8 mouse cellular contexts compared by ENCODE assay signal in the genomic region with DNA sequence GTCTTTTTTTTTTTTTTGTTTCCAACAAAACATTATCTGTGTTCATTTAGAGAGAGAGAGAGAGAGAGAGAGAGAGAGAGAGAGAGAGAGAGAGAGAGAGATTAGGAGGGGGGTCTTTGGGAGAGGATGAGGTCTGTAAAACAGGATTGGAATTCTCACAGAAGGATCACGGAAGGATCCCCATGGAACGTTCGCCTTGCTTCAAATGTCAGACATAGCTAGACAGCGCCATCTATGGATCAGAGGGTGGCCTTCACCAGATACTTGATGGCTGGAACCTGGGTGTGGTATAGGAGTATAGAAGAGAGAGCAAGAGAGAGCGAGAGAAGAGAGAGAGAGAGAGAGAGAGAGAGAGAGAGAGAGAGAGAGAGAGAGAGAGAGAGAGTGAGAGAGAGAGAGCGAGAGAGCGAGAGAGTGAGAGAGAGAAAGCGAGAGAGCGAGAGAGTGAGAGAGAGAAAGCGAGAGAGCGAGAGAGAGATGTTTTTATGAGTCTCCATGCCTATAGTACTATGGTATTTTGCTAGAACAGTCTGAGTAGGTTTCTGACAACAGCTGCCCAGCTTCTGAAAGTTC. TPM values are rescaled to one million over a fixed set of nuclear protein-coding genes. Genes with fewer than 3 reads are reported as not detected.
A peak's percentile ranks its signal among the peaks of the same experiment; 100 is the strongest.
DNase-seq lines count a peak whose midpoint lies in the region; ATAC-seq and TF ChIP-seq lines count a peak whose summit lies in the region.

No protein-coding gene starts in this region.

- no peaks in the 10 kb centered on the region for H3K79me2 ChIP-seq in C2C12 (ENCODE audit: control insufficient read depth, insufficient read depth)

- peak; percentile 62 for DNase-seq in Muller cell, postnatal 12 days (ENCODE audit: inconsistent ontology term)
- peak; percentile 66 to 80 for DNase-seq in cerebellum, postnatal 36 days
- DNase-seq in kidney, postnatal 25 days, result peak; percentile 58 to 79
- peak; percentile 73 for DNase-seq in liver, postnatal 0 days
- DNase-seq in ovary, adult 18-20 months (ENCODE audit: low spot score), result no peak

- peaks cover 26% of the 10 kb centered on the region for H3K27me3 ChIP-seq in C2C12 (ENCODE audit: control insufficient read depth, insufficient read depth, insufficient read length)
- H3K27me3 ChIP-seq in heart, embryonic 13.5 days (replicated peaks), result 0 out of 2 replicates have a peak, but pooled peaks cover 3% of the 10 kb centered on the region
- no peaks in the 10 kb centered on the region for H3K27me3 ChIP-seq in liver, postnatal 0 days (ENCODE audit: insufficient read depth, low read length)
- H3K27me3 ChIP-seq in neural tube, embryonic 14.5 days (ENCODE audit: control insufficient read depth, insufficient read depth, low read length), result no peaks in the 10 kb centered on the region

- 0 out of 2 replicates have a peak overlapping the region, but pooled peaks have one; percentile 1 for H3K9ac ChIP-seq in heart, embryonic 13.5 days
- no peak overlapping the region for H3K9ac ChIP-seq in liver, postnatal 0 days (replicated peaks)
- no peak overlapping the region for H3K9ac ChIP-seq in neural tube, embryonic 14.5 days (replicated peaks; ENCODE audit: low read depth, low read length)

- no peaks in the 10 kb centered on the region for H3K36me3 ChIP-seq in C2C12 (ENCODE audit: control insufficient read depth, insufficient read depth)
- H3K36me3 ChIP-seq in heart, embryonic 13.5 days, result no peaks in the 10 kb centered on the region
- no peaks in the 10 kb centered on the region for H3K36me3 ChIP-seq in liver, postnatal 0 days (replicated peaks; ENCODE audit: insufficient read depth, low read length)
- no peaks in the 10 kb centered on the region for H3K36me3 ChIP-seq in neural tube, embryonic 14.5 days (ENCODE audit: control insufficient read depth, insufficient read depth, low read length)

- H3K4me1 ChIP-seq in heart, embryonic 13.5 days, result peaks cover 13% of the 10 kb centered on the region
- H3K4me1 ChIP-seq in liver, postnatal 0 days (ENCODE audit: insufficient read depth), result no peaks in the 10 kb centered on the region; the same call in 1 of the 2 replicates
- no peaks in the 10 kb centered on the region for H3K4me1 ChIP-seq in neural tube, embryonic 14.5 days (ENCODE audit: control insufficient read depth, insufficient read depth, low read length)

- WGBS in heart, embryonic 13.5 days, result 18% methylated on average over 11 of the region's 11 CpGs
- WGBS in liver, postnatal 0 days (ENCODE audit: insufficient replicate concordance), result 24% methylated on average over 11 of the region's 11 CpGs
- WGBS in neural tube, embryonic 14.5 days, result 25% methylated on average over 11 of the region's 11 CpGs

- no peak for TF ChIP-seq EP300 in liver, postnatal 0 days (IDR thresholded peaks at IDR 0.05; ENCODE audit: low read depth)

- H3K9me3 ChIP-seq in heart, embryonic 13.5 days, result no peaks in the 10 kb centered on the region
- no peaks in the 10 kb centered on the region for H3K9me3 ChIP-seq in liver, postnatal 0 days (ENCODE audit: low read length)
- no peaks in the 10 kb centered on the region for H3K9me3 ChIP-seq in neural tube, embryonic 14.5 days (ENCODE audit: control insufficient read depth, low read length)

- no peaks in the 10 kb centered on the region for H3K79me3 ChIP-seq in C2C12 (ENCODE audit: low read depth)

- H3ac ChIP-seq in C2C12 (ENCODE audit: control insufficient read depth, insufficient read length, low read depth), result no peak overlapping the region

- H3K27ac ChIP-seq in heart, embryonic 13.5 days (replicated peaks), result no peak overlapping the region
- no peak overlapping the region for H3K27ac ChIP-seq in liver, postnatal 0 days (ENCODE audit: low read depth)
- no peak overlapping the region for H3K27ac ChIP-seq in neural tube, embryonic 14.5 days (ENCODE audit: low read depth, low read length)

- ATAC-seq in heart, embryonic 13.5 days (ENCODE audit: extremely low read depth, insufficient number of reproducible peaks, low FRiP score, low TSS enrichment), result no peak
- peak; percentile 75 for ATAC-seq in liver, postnatal 0 days
- ATAC-seq in neural tube, embryonic 14.5 days (ENCODE audit: low read depth), result peak; percentile 85

- H3K4me2 ChIP-seq in heart, embryonic 13.5 days, result peak overlapping the region; percentile 44
- H3K4me2 ChIP-seq in liver, postnatal 0 days (ENCODE audit: low read depth, low read length), result no peak overlapping the region
- H3K4me2 ChIP-seq in neural tube, embryonic 14.5 days (ENCODE audit: low read depth, low read length), result no peak overlapping the region

- TF ChIP-seq CTCF in C2C12 (IDR thresholded peaks at IDR 0.05; ENCODE audit: control insufficient read depth, insufficient read depth, insufficient read length), result peak; percentile 60
- TF ChIP-seq CTCF in liver, postnatal 0 days (IDR thresholded peaks at IDR 0.05; ENCODE audit: low read depth), result peak; percentile 90

- no peak overlapping the region for H3K4me3 ChIP-seq in C2C12 (ENCODE audit: insufficient read depth, poor library complexity, severe bottlenecking)
- H3K4me3 ChIP-seq in heart, embryonic 13.5 days, result no peak overlapping the region
- no peak overlapping the region for H3K4me3 ChIP-seq in liver, postnatal 0 days (ENCODE audit: low read depth, low read length)
- no peak overlapping the region for H3K4me3 ChIP-seq in neural tube, embryonic 14.5 days (ENCODE audit: low read depth, low read length)

TF ChIP-seq in C2C12, 6 proteins besides CTCF, POLR2A, EP300 and RAD21:
- TF ChIP-seq CEBPB (IDR thresholded peaks at IDR 0.05; ENCODE audit: low read depth) (no peak), USF1 (IDR thresholded peaks at IDR 0.05; ENCODE audit: low read depth) (no peak), MAX (IDR thresholded peaks at IDR 0.05) (no peak), FOSL1 (IDR thresholded peaks at IDR 0.05; ENCODE audit: insufficient read depth, low read length, poor library complexity, severe bottlenecking) (no peak), MYOD1 (IDR thresholded peaks at IDR 0.05; ENCODE audit: control insufficient read depth, insufficient read length, low read depth) (no peak), MYOG (IDR thresholded peaks at IDR 0.05; ENCODE audit: control insufficient read depth, extremely low read depth, insufficient read length) (no peak)

RNA-seq across cellular contexts. Expression of gene Apoa4, which starts 6.3 kb away (rescaled TPM):
- polyA plus RNA-seq in C2C12 (2012; fragmentation: generic; extraction: Trizol), result not detected
- polyA plus RNA-seq in heart, embryonic 13.5 days (2015; fragmentation: Nextera tagmentation; extraction: Ambion mirVana), result not detected in 2 replicates
- 256 and 423 TPM in 2 replicates for polyA plus RNA-seq in liver, postnatal 0 days (2015; fragmentation: Nextera tagmentation; extraction: Ambion mirVana)
- polyA plus RNA-seq in neural tube, embryonic 14.5 days (2014; fragmentation: Nextera tagmentation; extraction: Ambion mirVana), result not detected in 2 replicates

RNA-seq across cellular contexts. Expression of gene Apoc3, which starts 11.4 kb away (rescaled TPM):
- polyA plus RNA-seq in C2C12 (2012; fragmentation: generic; extraction: Trizol), result not detected
- not detected in 2 replicates for polyA plus RNA-seq in heart, embryonic 13.5 days (2015; fragmentation: Nextera tagmentation; extraction: Ambion mirVana)
- polyA plus RNA-seq in liver, postnatal 0 days (2015; fragmentation: Nextera tagmentation; extraction: Ambion mirVana), result 453 and 541 TPM in 2 replicates
- not detected in 2 replicates for polyA plus RNA-seq in neural tube, embryonic 14.5 days (2014; fragmentation: Nextera tagmentation; extraction: Ambion mirVana)

RNA-seq across cellular contexts. Expression of gene Apoa1, which starts 18.5 kb away (rescaled TPM):
- not detected for polyA plus RNA-seq in C2C12 (2012; fragmentation: generic; extraction: Trizol)
- polyA plus RNA-seq in heart, embryonic 13.5 days (2015; fragmentation: Nextera tagmentation; extraction: Ambion mirVana), result 11.2 and 68.6 TPM in 2 replicates
- polyA plus RNA-seq in liver, postnatal 0 days (2015; fragmentation: Nextera tagmentation; extraction: Ambion mirVana), result 27,203 and 27,647 TPM in 2 replicates
- 6.7 and 7.7 TPM in 2 replicates for polyA plus RNA-seq in neural tube, embryonic 14.5 days (2014; fragmentation: Nextera tagmentation; extraction: Ambion mirVana)

RNA-seq across cellular contexts. Expression of gene Apoa5, which starts 21.6 kb away (rescaled TPM):
- polyA plus RNA-seq in C2C12 (2012; fragmentation: generic; extraction: Trizol), result not detected
- not detected in 2 replicates for polyA plus RNA-seq in heart, embryonic 13.5 days (2015; fragmentation: Nextera tagmentation; extraction: Ambion mirVana)
- 771 and 869 TPM in 2 replicates for polyA plus RNA-seq in liver, postnatal 0 days (2015; fragmentation: Nextera tagmentation; extraction: Ambion mirVana)
- polyA plus RNA-seq in neural tube, embryonic 14.5 days (2014; fragmentation: Nextera tagmentation; extraction: Ambion mirVana), result not detected in 2 replicates

RNA-seq across cellular contexts. Expression of gene Zpr1, which starts 26.0 kb away (rescaled TPM):
- polyA plus RNA-seq in C2C12 (2012; fragmentation: generic; extraction: Trizol), result 40.1 TPM
- 33.4 and 36.2 TPM in 2 replicates for polyA plus RNA-seq in heart, embryonic 13.5 days (2015; fragmentation: Nextera tagmentation; extraction: Ambion mirVana)
- 20.6 and 21.8 TPM in 2 replicates for polyA plus RNA-seq in liver, postnatal 0 days (2015; fragmentation: Nextera tagmentation; extraction: Ambion mirVana)
- polyA plus RNA-seq in neural tube, embryonic 14.5 days (2014; fragmentation: Nextera tagmentation; extraction: Ambion mirVana), result 55.0 and 59.4 TPM in 2 replicates

Comparison
In these comparisons a context has a peak if more than half of its experiments do, and no peak if none do; other contexts are left out.
1. RNA of gene Apoa4, which starts 6.3 kb away (polyA plus RNA-seq): 256 to 423 TPM in liver, postnatal 0 days; not detected in C2C12 (single experiment), not detected in heart, embryonic 13.5 days and not detected in neural tube, embryonic 14.5 days; every median in the first group is over 100 times any median in the second.
2. RNA of gene Apoc3, which starts 11.4 kb away (polyA plus RNA-seq): 453 to 541 TPM in liver, postnatal 0 days; not detected in C2C12 (single experiment), not detected in heart, embryonic 13.5 days and not detected in neural tube, embryonic 14.5 days; every median in the first group is over 100 times any median in the second.
3. RNA of gene Apoa1, which starts 18.5 kb away (polyA plus RNA-seq): 27,203 to 27,647 TPM in liver, postnatal 0 days; 11.2 to 68.6 TPM in heart, embryonic 13.5 days, 6.7 to 7.7 TPM in neural tube, embryonic 14.5 days and not detected in C2C12 (single experiment); every median in the first group is over 100 times any median in the second.